Mouse (Mus musculus) embryo, embryonic 11 days (tissue): Measurements from ENCODE around the gene Tbxa2r.

ENCODE experiments used
- DNase-seq: peaks from one replicate; pipeline ENCODE4 v3.0.0-alpha.2; 2015

The Tbxa2r gene

DNA sequence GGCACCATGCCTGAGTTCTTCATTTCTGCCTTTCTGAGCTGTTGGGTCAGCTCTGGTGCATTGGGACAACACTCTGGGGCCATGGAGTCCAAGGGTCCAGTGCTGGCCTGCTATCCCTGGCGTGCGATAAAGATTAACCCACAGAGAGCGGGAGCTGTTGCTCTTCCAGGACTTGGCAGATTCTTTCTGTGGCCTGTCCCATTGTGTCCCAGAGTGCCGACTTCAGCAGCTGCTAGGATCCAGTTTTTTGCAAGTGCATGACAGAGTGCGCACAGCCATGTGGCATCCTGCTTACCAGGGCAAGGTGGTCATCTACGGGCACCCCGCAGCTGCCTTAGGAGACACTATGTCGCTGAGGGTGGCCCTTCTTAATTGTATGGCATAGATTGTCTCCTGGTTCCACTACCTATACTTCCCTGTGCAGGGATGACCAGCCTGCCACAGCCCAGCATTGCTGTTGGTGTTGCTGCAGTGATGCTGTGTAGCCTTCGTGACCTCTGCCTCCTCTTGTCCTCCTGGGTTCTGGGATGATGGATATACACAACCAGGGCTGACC, 28.1 kb upstream of the Tbxa2r start:
- DNase-seq, result no peak

DNA sequence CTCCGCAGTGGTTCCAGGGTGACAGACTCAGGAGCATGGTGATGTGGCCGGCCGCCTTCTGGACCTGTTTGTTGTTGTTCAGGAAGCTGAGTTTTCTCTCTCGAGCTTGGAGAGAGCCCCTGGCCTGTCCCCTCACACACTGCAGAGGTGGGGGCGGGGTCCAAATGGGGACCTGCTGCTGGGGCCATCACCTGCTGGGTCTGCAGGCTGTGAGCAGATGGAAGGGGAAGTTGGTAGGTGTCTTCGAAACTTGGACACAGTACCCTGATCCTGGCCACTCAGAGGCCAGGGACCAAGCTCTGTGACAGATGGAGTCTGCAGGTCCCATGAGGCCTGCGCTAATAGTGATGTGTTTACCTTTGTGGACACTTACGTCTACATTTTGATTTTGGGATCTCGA, 27.2 kb upstream of the Tbxa2r start:
- DNase-seq, result no peak

DNA sequence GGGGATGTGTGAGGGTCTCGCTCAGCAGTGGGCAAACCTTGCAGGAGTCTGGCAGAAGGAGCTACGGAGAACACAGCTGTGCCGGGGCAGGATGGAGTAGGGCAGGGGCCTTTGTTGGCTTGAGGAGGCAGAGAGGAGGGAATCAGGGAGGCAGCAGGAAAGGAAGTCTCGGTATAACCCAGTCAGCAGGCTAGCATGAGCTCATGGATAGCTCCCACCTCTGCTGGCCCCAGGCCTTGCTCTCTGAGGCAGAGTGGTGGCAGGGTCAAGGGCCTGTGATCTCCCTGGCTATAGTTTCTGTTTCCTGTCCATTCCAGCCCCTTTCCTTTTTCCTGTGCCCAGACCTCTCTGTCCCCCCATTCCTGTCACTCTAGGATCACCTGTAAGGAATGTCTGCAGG, 26.2 kb upstream of the Tbxa2r start:
- DNase-seq, result no peak

DNA sequence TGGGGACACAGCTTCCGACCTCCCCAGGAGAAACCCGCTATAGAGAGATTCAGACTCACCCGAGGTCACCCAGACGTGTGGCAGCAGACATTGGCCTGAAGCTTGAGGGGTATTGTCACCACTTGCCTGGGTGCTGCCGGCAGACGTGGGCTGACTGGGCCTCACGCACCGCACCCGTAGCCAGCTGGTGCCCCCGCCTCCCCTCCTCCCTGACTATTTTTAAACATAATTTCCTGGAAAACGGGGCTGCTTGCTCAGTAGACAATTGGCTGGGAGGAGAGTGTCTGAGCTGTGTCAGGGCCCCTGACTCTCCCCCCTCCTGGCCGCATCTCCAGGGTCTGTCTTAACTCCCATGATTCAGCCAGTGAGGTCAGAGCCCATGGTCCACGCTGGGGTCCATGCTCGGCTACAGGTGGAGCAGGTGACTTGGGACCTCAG, 25.7 kb upstream of the Tbxa2r start:
- no peak for DNase-seq

DNA sequence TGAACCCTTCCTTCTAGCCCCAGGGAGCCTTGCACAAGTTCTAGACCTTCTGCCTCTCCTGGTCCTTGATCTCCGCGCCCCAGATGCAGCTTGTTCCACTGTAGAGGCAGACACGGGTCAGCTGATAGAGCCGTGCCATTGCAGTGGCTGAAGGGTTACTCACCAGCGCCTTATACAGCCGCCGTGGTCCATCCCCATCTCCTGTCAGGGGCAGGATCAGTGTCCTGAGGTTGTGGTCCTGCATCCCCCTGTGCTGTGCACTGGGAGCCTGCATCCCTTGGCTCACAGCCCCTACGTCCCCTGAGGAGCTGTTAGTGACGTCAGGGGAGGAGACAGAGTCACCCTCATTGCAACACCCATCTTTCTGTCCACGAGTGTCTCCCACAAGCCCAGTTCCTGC, 25.3 kb upstream of the Tbxa2r start:
- DNase-seq, result no peak

DNA sequence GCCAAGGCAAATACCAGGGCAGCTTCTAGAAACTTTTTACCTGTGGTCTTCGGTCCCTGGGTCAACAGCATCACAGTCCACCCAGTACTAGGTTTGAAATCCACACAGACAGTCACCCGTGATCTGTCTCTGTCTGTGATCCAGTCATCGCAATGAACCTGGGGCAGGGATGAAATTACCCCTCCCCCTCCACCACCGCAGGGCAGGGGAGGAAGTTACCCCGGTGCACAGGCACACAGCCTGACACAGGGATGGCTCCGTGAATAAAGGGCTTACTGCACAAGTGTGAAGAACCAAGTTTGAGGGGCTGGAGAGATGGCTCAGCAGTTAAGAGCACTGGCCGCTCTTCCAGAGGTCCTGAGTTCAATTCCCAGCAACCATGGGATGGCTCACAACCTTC, 24.8 kb upstream of the Tbxa2r start:
- no peak for DNase-seq

DNA sequence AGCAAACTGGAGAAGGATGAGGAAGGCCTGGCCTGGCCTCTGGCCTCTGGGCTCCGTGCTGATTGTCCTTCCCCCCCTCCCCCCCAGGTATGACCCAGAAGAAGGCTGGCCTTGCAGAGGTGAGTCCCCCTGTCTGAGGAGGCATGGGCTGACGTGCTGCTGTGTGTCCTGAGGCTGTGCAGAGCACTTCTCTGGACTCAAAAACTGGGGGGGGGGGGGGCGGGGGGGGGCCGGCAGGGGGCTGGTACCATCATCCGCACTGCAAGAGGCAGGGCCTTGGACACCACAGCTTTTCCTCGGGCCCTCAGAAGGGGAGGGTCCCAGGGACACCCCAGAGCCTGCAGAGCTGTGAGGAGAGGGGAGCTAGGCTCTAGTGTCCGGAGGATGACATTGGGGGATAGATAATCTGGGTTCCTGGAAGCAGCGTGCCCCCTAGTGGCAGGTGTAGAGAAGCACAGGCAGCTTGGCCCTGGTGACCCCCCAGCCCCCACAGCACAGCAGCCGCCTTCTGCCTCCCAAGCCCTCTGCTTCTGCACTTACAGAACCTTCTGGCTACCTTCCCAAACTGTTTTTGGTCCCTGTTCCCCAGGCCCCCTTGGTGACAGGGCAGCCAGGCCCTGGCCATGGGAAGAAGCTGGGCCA, 23.8 kb upstream of the Tbxa2r start:
- peak; percentile 64 for DNase-seq

DNA sequence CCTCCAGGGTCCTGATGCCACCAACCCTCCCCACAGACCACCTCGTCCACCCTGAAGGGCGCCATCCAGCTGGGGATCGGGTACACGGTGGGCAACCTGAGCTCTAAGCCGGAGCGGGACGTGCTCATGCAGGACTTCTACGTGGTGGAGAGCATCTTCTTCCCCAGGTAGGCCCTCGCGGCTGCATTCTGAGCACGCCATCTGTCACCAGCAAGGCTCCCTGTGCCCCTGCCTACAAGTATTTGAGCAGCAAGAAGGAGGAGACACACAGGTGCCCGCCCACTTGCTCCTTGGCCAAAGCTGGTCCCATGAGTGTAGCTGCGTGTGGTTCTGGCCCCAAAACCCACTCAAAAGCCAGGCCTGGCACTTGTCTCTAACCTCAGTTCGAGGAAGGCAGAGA, 22.9 kb upstream of the Tbxa2r start:
- no peak for DNase-seq

DNA sequence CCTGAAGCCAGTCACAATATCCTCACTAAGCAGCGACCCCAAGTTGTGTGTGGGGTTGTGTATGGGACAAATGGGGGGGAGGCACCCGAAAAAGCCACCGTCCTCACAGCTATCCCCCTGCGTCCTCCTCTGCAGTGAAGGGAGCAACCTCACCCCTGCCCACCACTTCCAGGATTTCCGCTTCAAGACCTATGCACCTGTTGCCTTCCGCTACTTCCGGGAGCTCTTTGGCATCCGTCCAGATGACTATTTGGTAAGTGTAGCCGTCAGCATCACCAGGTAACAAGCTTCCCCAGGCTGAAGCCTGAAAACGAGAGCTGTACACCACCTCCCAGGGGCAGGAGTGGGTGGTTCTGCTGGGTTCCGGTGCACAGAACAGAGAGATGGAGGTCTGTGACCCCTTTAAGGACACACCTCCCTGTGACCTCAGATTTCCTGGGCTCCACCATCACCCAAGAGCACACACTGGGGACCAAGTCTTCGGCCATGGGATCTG, 22.3 kb upstream of the Tbxa2r start:
- DNase-seq, result no peak

DNA sequence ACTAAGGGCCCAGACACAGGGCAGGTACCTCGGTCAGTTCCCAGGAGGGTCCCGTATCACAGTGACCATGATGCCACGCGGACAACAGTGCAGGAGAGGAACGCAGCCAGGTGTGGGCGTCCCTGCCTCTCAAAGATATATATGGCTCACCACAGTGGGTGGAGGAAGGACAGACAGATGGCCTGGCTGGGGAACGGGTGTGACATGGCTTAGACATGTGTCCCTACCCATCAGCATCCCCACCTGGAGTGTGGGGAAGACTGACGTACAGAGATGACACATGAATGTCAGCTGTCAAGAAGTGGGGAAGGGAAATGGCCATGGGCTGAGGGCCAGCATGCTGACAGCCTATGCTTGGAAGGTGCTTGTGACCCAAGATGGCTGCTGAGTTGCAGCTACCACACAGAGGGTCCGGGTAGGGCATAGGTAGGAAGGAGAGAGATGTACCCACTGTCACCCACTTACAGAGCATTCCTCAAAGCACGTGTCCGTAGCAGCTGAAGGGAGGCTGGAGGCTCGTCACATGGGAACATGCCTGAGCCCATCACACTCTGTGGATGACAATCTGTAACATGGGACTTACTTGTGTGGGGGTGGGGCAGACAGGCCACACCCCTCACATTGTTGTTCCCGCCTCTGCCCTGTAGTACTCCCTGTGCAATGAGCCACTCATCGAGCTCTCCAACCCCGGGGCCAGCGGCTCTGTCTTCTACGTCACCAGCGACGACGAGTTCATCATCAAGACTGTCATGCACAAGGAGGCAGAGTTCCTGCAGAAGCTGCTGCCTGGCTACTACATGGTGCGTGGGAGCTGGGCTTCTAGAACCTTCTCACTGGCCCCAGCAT, 21.5 kb upstream of the Tbxa2r start:
- no peak for DNase-seq

DNA sequence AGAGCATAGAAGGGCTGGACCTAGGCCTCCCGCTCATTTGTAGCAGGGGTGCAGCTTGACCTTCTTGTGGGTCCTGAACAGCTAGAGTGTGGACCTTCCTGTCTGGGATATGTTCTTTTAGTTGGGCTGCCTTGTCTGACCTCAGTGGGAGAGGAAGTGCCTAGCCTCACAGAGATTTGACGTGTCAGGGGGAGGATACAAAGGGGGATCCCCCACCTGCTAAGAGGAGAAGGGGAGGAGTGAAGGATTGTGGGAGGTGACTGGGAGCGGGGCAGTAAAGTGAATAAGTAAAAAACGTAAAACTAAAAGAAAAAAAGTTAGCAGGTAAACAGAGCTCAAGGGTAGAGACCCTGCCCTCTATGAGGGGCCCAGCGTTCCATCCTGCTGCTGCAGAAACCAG, 19.0 kb upstream of the Tbxa2r start:
- DNase-seq, result no peak

DNA sequence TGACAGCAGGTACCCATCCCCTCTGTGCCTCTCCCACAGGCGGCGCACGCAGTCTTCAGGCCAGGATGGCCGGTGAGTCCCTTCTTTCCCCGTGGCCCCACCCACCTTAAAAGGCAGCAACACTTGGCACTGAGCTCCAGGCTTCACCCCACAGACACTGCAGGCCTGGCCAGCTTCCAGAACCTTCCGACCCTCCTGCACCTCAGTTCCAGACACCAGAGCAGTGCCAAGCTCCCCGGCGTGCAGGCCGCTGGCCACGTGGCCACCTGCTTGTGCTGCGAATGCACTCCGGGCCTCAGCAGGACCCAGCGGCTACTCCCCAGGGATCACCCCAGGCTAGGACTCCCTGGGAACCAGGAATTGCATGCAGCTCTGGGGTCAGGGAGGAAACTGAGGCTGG, 14.9 kb upstream of the Tbxa2r start:
- DNase-seq, result no peak

DNA sequence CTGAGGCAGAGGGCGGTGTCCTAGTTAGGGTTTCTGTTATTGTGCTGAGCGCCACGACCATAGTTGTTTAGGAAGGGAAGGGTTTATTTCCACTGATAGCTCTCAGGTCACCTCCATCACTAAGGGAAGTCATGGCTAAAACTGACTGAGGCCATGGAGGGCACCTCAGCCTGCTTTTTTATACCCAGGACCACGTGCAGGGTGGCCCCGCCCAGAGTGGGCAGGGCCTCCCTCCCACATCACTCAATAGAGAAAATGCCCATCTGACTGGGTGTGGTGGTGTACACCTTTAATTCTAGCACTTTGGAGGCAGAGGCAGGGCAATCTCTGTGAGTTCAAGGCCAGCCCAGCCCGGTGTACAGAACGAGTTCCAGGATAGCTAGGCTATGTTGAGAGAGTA, 14.3 kb upstream of the Tbxa2r start:
- no peak for DNase-seq

DNA sequence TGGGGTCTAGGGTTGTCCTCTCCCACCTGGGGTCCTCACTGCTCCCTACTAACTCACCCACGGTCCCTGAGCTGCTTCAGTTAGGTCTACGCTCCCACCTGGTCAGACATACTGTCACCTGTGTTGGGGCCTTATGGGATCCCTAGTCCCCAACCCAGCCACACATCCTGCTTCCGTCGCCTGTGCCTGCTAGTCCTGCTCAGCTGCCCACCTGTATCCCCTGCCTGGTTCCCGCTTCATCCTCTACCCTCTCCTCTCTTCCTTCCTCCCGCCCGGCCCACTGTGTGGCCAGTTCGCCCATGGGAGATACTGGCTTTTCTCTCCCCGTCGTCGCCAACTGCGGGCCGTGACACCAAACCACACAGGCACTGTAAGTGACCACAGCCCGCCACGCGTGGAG, 12.9 kb upstream of the Tbxa2r start:
- no peak for DNase-seq

DNA sequence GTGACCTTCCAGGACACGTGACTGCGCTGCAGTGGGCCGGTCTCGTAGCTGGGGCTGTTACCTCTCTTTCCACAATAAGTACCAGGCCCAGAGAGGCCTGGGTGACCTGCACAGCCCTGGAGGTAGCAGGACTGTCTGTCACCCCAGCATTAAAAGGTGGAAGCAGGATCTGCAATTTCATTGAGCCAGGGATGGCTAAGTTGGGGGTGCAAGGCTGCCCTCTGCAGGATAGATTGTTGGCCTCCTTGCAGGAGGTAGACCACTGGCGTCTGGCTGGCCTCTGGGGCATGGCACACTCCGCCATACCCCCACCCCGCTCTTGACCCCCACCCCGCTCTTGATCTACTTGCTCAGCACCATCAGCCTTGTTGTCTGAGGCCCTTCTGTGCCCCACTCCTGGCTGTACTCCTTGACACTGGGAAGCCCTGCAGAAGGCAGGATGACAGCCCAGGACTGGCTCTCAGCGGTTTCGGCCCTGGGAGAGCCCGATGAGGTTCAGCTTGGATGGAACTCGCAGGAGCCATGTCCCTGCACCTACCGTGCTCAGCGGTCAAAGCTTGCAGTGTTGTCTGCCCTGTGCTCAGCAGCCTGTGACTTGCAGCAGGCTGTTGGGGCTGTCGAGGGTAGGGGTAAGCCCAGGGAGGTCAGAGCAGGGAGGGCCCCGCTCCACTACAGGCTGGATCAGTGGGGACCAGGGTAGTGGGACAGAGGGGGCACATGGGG, 12.0 kb upstream of the Tbxa2r start:
- DNase-seq, result peak; percentile 55

DNA sequence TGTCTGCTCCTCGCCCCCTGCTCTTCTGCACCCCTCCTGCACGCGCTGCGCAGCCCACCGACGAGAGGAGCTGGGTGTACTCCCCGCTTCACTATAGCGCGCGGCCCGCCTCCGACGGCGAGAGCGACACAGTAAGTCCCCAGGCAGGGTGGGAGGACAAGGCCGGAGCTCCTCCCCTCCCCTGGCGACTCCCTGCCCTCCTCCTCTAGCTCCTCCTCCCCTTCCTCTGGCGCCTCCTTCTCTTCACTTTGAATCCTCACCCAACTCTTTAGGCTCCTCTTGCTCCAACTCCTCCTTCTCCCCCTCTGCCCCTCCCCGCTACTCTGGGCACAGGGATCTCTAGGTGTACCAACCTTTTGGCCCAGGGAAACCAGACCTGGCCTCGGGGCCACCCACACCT, 11.3 kb upstream of the Tbxa2r start:
- peak; percentile 65 for DNase-seq

DNA sequence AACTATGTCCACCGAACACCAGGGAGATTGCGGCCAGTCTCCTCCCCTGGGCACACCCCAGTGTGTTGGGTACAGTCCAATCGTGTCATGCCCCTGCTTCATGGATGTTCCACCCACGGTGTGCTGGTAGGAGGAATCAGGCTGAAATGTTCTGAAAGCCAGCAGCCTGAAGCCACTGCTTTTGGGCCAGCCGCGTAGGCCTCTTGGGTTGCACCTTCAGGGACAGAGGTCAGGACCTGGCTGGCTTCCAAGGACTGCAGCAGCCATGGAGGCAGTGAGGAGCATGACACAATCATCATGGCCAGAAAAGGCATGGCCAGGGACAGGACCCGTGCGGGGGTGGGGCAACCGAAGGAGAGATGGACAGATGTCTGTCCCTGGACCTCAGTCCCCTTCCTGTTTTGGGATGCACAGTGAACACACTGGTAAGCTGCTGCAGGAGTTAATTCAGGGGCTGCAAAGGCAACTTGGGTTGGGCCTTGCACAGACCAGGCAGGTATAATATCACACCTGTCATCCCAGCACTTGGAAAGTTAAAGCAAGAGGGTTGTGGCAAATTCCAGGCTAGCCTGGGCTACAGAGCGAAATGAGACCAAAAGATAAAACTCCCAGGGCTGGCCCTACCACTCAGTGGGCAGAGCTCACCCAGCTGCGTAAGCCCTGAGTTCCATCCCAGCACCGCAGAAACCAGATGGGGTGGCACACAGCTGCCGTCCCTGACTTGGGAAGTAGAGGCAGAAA, 9.8 kb upstream of the Tbxa2r start:
- DNase-seq, result no peak

DNA sequence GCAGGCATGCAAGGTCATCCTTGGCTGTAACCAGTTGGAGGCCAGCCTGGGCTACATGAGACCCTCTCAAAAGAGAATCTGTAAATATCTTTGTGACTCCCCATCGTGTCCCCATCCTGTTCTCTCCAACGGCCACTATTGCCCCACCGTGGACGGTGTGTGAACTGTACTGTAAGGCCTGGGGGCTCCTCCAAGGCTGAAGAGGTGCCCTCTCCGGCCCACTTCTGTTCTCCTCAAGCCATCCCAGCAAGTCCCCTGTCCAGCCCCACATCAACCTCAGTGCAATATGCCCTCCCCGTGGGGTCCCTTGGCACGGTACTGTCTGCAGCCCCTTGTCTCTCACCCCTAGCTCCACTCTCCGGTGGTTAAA, 9.2 kb upstream of the Tbxa2r start:
- DNase-seq, result no peak

DNA sequence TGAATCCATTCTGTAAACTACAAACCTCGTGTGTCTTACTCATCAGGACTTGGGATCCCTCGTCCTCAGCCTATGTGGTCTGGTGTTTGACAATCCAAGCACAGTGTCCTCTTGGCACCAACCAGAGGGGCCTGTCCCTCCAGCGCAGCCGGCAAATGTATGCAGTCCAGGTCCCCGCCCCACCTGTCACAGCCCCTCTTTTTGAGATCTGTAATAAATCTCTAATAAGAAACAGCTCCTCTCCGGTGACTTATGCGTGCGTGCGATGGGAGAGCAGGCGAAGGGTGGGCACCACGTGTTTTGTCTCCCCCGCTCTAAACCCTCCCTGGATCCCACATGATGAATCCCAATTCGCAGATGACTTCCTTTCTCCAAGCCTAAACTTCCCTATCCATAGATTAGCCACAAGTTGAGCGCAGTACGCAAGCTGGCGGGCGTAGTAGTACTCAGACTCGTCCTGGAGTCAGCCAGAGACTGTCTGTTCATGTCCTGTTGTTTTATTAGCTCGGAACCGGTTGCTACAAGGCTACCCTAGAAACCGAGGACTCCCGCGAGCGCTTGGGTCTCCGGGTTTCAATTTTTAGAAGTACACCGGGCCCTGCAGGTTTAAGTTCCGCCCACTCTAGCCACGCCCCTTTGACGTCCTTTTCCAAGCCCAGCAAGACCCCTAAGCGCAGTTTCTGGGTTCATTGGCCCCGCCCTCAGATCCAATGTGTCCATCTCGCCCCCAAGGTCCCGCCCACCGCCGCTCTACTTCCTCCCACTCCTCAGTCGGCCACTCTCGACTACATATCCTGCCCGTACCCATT, 8.6 kb upstream of the Tbxa2r start:
- DNase-seq, result peak; percentile 99

DNA sequence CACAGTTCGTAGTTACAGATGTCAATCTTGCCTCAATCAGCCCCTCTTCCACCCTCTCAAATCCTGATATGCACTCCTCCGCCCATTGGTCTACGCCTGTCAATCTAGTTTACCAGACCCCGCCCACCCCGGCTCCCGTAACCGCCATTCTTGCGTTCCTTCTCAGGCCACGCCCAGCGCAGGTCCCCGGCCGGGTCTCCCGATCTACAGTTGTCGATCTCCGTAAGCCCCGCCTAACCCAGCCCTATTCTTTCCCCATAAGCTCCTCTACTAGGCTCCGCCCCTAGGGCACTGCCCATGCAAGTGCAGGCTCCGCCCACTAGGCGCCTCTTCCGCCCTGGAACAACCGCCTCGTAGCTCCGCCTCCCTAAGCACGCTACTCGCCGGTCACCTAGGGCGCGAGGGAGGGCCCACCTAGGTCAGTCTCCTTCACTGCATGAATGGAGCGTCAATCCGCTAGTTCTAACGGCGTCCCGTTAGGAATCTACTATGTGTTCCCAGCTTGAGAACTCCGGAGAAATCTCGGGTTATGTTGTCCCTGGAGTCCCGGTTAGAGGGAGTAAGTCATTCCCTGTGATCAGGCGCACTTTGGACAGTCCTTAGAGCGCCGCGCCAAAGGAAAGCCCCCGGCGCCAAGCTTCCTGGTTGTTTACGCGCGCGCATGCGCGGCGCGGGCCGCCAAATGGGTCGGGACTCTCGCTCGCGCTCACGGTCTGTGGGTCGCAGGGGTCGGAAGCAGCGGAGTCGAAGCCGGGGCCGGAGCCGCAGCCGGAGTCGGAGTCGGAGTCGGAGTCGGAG, 7.8 kb upstream of the Tbxa2r start, which contains the start of gene Cactin:
Gene Cactin, plus strand, starts transcription at position 554 of the 798 bp plus-strand sequence.
- DNase-seq, result peak; percentile 100

DNA sequence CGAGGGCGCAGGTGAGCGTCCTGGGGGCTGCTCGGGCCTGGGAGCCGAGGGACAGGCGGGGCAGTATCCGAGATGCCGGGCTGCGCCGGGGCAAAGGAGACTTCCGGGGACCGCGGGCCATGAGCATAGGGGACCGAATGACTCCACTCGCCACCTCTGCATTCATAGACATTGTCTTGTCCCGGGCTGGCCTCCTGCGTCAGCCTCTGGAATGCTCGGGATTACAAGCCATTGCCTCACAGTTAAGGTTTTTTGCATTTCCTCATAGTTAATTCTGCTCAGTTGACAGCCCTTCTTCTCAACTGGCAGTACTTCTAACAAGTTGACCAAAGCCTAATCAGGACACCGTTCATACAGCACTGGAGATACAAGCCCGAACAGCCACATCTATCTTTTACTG, 7.1 kb upstream of the Tbxa2r start:
- no peak for DNase-seq
